Mouse (Mus musculus) erythroid progenitor cell, adult 5-6 weeks (primary cell): ENCODE measurements around the gene Snx9. TPM values are rescaled to one million over a fixed set of nuclear protein-coding genes. Genes with fewer than 3 reads are reported as not detected.

ENCODE experiments used
- ATAC-seq: replicated peaks from 2 replicates; pipeline ENCODE4 v1.8.0; 2016; ENCODE audit warnings: moderate number of reproducible peaks, mild to moderate bottlenecking, moderate TSS enrichment, inconsistent platforms; ENCODE audit not compliant: poor library complexity, low FRiP score, severe bottlenecking
- total RNA-seq, 2 experiments: library from RNA; stranded (forward) in 1 of 2; stranded (reverse) in 1 of 2; fragments of 150-400 nt in 1 of 2; fragments of 186-747, 209-891 nt in 1 of 2; gene quantifications; 2 replicates each; pipeline versions ENCODE4 v1.2.3 to v1.2.4; 2015 to 2017; ENCODE audit warnings: low replicate concordance in 2 of 2

Gene Snx9
- total RNA-seq, 2 experiments from 2014 or later = 4.4 to 11.3 TPM

- no peak for ATAC-seq
Observed at GRCm38 (mm10) chr17:5947039-5947438, 105.9 kb downstream of the Snx9 start.

GRCm38 (mm10) chr17:5952455-5952854 lies 111.3 kb downstream of the Snx9 start:
- no peak for ATAC-seq

- ATAC-seq = no peak
Observed at GRCm38 (mm10) chr17:5956350-5957000, 115.3 kb downstream of the Snx9 start.

GRCm38 (mm10) chr17:5957097-5957496 lies 116.0 kb downstream of the Snx9 start:
- no peak for ATAC-seq

GRCm38 (mm10) chr17:5958229-5958628 lies 117.1 kb downstream of the Snx9 start:
- ATAC-seq = no peak

GRCm38 (mm10) chr17:5958636-5959035 lies 117.5 kb downstream of the Snx9 start:
- no peak for ATAC-seq

- no peak for ATAC-seq
Observed at GRCm38 (mm10) chr17:5959096-5959495, 118.0 kb downstream of the Snx9 start.

GRCm38 (mm10) chr17:5959802-5960201 lies 118.7 kb downstream of the Snx9 start:
- no peak for ATAC-seq

GRCm38 (mm10) chr17:5963766-5964165 lies 122.6 kb downstream of the Snx9 start:
- no peak for ATAC-seq

- no peak for ATAC-seq
Observed at GRCm38 (mm10) chr17:5965084-5965781, 124.1 kb downstream of the Snx9 start.

- ATAC-seq = no peak
Observed at GRCm38 (mm10) chr17:5966706-5967105, 125.6 kb downstream of the Snx9 start.

- no peak for ATAC-seq
Observed at GRCm38 (mm10) chr17:5968562-5968961, 127.4 kb downstream of the Snx9 start.

- ATAC-seq = no peak
Observed at GRCm38 (mm10) chr17:5969246-5969645, 128.1 kb downstream of the Snx9 start.

GRCm38 (mm10) chr17:5970298-5970821 lies 129.2 kb downstream of the Snx9 start:
- ATAC-seq = no peak

GRCm38 (mm10) chr17:5973536-5973935 lies 132.4 kb downstream of the Snx9 start:
- ATAC-seq = no peak

GRCm38 (mm10) chr17:5975099-5975977 lies 134.2 kb downstream of the Snx9 start:
- ATAC-seq = no peak

- ATAC-seq = no peak
Observed at GRCm38 (mm10) chr17:5976221-5977055, 135.3 kb downstream of the Snx9 start.

- no peak for ATAC-seq
Observed at GRCm38 (mm10) chr17:5977056-5977920, 136.2 kb downstream of the Snx9 start.
